Mouse (Mus musculus): ENCODE results near the gene Ddc. TPM values are rescaled to one million over a fixed set of nuclear protein-coding genes. Genes with fewer than 3 reads are reported as not detected.

The Ddc gene
- total and polyA plus RNA-seq, 3 experiments: 0.07 to 0.08 TPM; not detected in 1

DNA sequence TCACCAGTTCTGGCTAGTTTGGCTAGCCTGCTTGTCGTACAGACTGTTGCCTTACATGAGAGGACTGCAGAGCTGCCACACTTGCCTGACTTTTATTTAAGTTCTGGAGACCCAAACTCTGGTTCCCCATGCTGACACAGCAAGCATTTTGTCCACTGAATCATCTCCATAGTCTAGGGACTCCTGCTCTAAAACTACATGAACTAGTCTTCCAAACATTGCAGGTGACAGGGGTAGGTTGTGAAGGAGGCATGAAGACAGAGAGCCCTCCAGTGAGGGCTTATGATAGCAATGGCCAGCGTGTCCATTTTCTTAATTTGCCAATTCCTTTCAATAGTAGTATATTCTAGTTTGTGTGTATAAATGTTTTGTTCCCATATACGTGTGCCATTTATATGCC lies 31.1 kb upstream of the Ddc start:
- TF ChIP-seq MAZ (IDR thresholded peaks at IDR 0.05; ENCODE audit: low read depth, low read length) (no peak), ZC3H11A (IDR thresholded peaks at IDR 0.05; ENCODE audit: low read depth, low read length) (no peak)
- Histone ChIP-seq H3K9me3 (replicated peaks; ENCODE audit: insufficient read depth, low read length) (no peaks in the 10 kb centered on the region), H3K36me3 (ENCODE audit: control insufficient read depth in 1 of 2, insufficient read depth in 2 of 2, low read length in 2 of 2) (no peaks in the 10 kb centered on the region), H3K27me3 (ENCODE audit: control insufficient read depth in 1 of 2, insufficient read depth in 2 of 2, low read length in 2 of 2) (peaks cover 0 to 5% of the 10 kb centered on the region in 2 experiments; a peak in 3 of 4 replicates), H3K27ac (ENCODE audit: control insufficient read depth, low read depth, low read length) (no peak overlapping the region), H3K79me2 (ENCODE audit: control insufficient read depth, insufficient read depth, low read length, poor library complexity) (no peaks in the 10 kb centered on the region), H3K4me1 (ENCODE audit: control insufficient read depth in 1 of 2, insufficient read depth in 2 of 2, low read length in 2 of 2) (peaks cover 0 to under 1% of the 10 kb centered on the region in 2 experiments; a peak in 1 of 4 replicates), H3K9ac (ENCODE audit: control insufficient read depth, low read depth, low read length, poor library complexity, severe bottlenecking) (no peak overlapping the region), H3K4me3 (ENCODE audit: control insufficient read depth in 1 of 2, insufficient read depth in 1 of 2, low read depth in 2 of 2, low read length in 2 of 2) (no peak overlapping the region)
- no peak for DNase-seq (ENCODE audit: low read depth, low spot score)

DNA sequence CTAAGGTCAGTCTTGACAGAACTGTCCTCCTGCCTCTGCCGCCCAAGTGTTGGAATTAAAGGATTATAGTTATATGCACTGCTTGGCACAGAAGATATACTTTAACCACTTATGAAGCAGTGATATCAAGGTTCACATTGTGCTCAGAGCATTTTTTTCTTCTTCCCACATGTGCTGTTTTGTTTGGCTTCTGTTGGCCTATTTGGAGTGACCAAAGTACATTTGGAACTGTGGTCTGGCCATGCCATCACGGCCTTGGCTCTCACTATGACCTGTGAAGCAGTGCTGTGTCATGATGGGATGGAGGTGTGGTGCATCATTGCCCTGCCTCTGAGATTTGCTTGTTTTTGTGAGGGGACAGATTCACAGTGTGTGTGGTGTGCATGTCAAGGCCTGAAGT lies 30.6 kb upstream of the Ddc start:
- no peak overlapping the region for H3K27ac ChIP-seq (ENCODE audit: control insufficient read depth, low read depth, low read length)
- H3K79me2 ChIP-seq (ENCODE audit: control insufficient read depth, insufficient read depth, low read length, poor library complexity): no peaks in the 10 kb centered on the region
- peaks cover 0 to 4% of the 10 kb centered on the region in 2 experiments; a peak in 1 of 4 replicates for H3K4me1 ChIP-seq (ENCODE audit: control insufficient read depth in 1 of 2, insufficient read depth in 2 of 2, low read length in 2 of 2)
- H3K9me3 ChIP-seq (replicated peaks; ENCODE audit: insufficient read depth, low read length): no peaks in the 10 kb centered on the region
- no peak overlapping the region for H3K4me3 ChIP-seq (ENCODE audit: control insufficient read depth in 1 of 2, insufficient read depth in 1 of 2, low read depth in 2 of 2, low read length in 2 of 2)
- H3K9ac ChIP-seq (ENCODE audit: control insufficient read depth, low read depth, low read length, poor library complexity, severe bottlenecking): no peak overlapping the region
- H3K36me3 ChIP-seq (ENCODE audit: control insufficient read depth in 1 of 2, insufficient read depth in 2 of 2, low read length in 2 of 2): no peaks in the 10 kb centered on the region
- no peak for DNase-seq (ENCODE audit: low read depth, low spot score)
- no peak for TF ChIP-seq USF2 (IDR thresholded peaks at IDR 0.05; ENCODE audit: borderline replicate concordance in 1 of 2, insufficient read depth in 1 of 2, low read depth in 1 of 2, low read length in 2 of 2)
- TF ChIP-seq MAX (IDR thresholded peaks at IDR 0.05; ENCODE audit: low read length): no peak
- TF ChIP-seq ZMIZ1 (IDR thresholded peaks at IDR 0.05; ENCODE audit: low read depth, low read length): no peak
- no peak for TF ChIP-seq E2F4 (IDR thresholded peaks at IDR 0.05; ENCODE audit: borderline replicate concordance, low read depth, low read length)
- TF ChIP-seq HCFC1 (IDR thresholded peaks at IDR 0.05; ENCODE audit: low read depth, low read length): no peak
- TF ChIP-seq SMC3 (IDR thresholded peaks at IDR 0.05; ENCODE audit: low read depth, low read length): no peak
- no peak for TF ChIP-seq MXI1 (IDR thresholded peaks at IDR 0.05; ENCODE audit: low read depth, low read length)
- no peak for TF ChIP-seq ZKSCAN1 (IDR thresholded peaks at IDR 0.05; ENCODE audit: low read depth, low read length)
- no peak for TF ChIP-seq USF1 (IDR thresholded peaks at IDR 0.05; ENCODE audit: low read depth, low read length)
- no peak for TF ChIP-seq MYB (IDR thresholded peaks at IDR 0.05; ENCODE audit: low read depth, low read length)
- no peak for TF ChIP-seq RAD21 (IDR thresholded peaks at IDR 0.05; ENCODE audit: low read depth, low read length)
- no peak for TF ChIP-seq SIN3A (IDR thresholded peaks at IDR 0.05; ENCODE audit: low read length)
- TF ChIP-seq CTCF (IDR thresholded peaks at IDR 0.05 in 2 of 3, conservative IDR thresholded peaks at IDR 0.05 in 1 of 3; ENCODE audit: control insufficient read depth in 1 of 3, insufficient read depth in 1 of 3, low read depth in 2 of 3, low read length in 3 of 3, poor library complexity in 1 of 3, severe bottlenecking in 1 of 3): no peak
- TF ChIP-seq GATA1 (IDR thresholded peaks at IDR 0.05; ENCODE audit: low read depth, low read length): no peak
- no peak for TF ChIP-seq ZNF384 (IDR thresholded peaks at IDR 0.05; ENCODE audit: low read depth, low read length)
- TF ChIP-seq MYC (IDR thresholded peaks at IDR 0.05; ENCODE audit: low read depth, low read length): no peak
- no peak for TF ChIP-seq UBTF (IDR thresholded peaks at IDR 0.05; ENCODE audit: borderline replicate concordance, insufficient read depth, low read depth, low read length)
- TF ChIP-seq CHD1 (IDR thresholded peaks at IDR 0.05; ENCODE audit: low read depth, low read length): no peak
- no peak for TF ChIP-seq NELFE (IDR thresholded peaks at IDR 0.05; ENCODE audit: low read depth, low read length)
- H3K27me3 ChIP-seq (ENCODE audit: control insufficient read depth in 1 of 2, insufficient read depth in 2 of 2, low read length in 2 of 2): peaks cover 0 to 5% of the 10 kb centered on the region in 2 experiments; a peak in 3 of 4 replicates

Measured in MEL (cell line).